Mouse (Mus musculus): ENCODE measurements around the gene Prkab1. TPM values are rescaled to one million over a fixed set of nuclear protein-coding genes. Genes with fewer than 3 reads are reported as not detected.

Prkab1 gene
- 10 to 100 TPM; 16.4 to 17.5 TPM for total RNA-seq (2021)

GRCm38 (mm10) chr5:116024327-116024739 lies at the start of gene Prkab1:
Gene Prkab1, minus strand, starts transcription at chr5:116024508.
- peak; percentile 90 for DNase-seq

GRCm38 (mm10) chr5:116069618-116070017 lies 45.3 kb upstream of the Prkab1 start:
- DNase-seq = no peak

- no peak for DNase-seq
Measured at GRCm38 (mm10) chr5:116052826-116053225, 28.5 kb upstream of the Prkab1 start.

GRCm38 (mm10) chr5:116052171-116052570 lies 27.9 kb upstream of the Prkab1 start:
- no peak for DNase-seq

- DNase-seq = no peak
Measured at GRCm38 (mm10) chr5:116049821-116050220, 25.5 kb upstream of the Prkab1 start.

- no peak for DNase-seq
Measured at GRCm38 (mm10) chr5:116048321-116048720, 24.0 kb upstream of the Prkab1 start.

GRCm38 (mm10) chr5:116046246-116046645 lies 21.9 kb upstream of the Prkab1 start:
- DNase-seq = no peak

GRCm38 (mm10) chr5:116045581-116045980 lies 21.3 kb upstream of the Prkab1 start:
- no peak for DNase-seq

GRCm38 (mm10) chr5:116042241-116042640 lies 17.9 kb upstream of the Prkab1 start:
- no peak for DNase-seq

GRCm38 (mm10) chr5:116039706-116040105 lies 15.4 kb upstream of the Prkab1 start:
- DNase-seq = no peak

GRCm38 (mm10) chr5:116037731-116038130 lies 13.4 kb upstream of the Prkab1 start:
- DNase-seq = no peak

GRCm38 (mm10) chr5:116036465-116036864 lies 12.2 kb upstream of the Prkab1 start:
- no peak for DNase-seq

- DNase-seq = peak; percentile 49 to 54
Measured at GRCm38 (mm10) chr5:116031190-116031577, 6.9 kb upstream of the Prkab1 start.

GRCm38 (mm10) chr5:116030566-116031189 lies 6.4 kb upstream of the Prkab1 start:
- no peak for DNase-seq

- no peak for DNase-seq
Measured at GRCm38 (mm10) chr5:116029071-116029470, 4.8 kb upstream of the Prkab1 start.

GRCm38 (mm10) chr5:116026561-116026960 lies 2.3 kb upstream of the Prkab1 start:
- DNase-seq = no peak

GRCm38 (mm10) chr5:116026107-116026506 lies 1.8 kb upstream of the Prkab1 start:
- no peak for DNase-seq

GRCm38 (mm10) chr5:116023821-116024284 lies 455 bp downstream of the Prkab1 start:
- DNase-seq = no peak

GRCm38 (mm10) chr5:116023251-116023661 lies 1.1 kb downstream of the Prkab1 start:
- DNase-seq = peak; percentile 34 to 54

- DNase-seq = no peak
Measured at GRCm38 (mm10) chr5:116022658-116023200, 1.6 kb downstream of the Prkab1 start.

- DNase-seq = no peak
Measured at GRCm38 (mm10) chr5:116022131-116022530, 2.2 kb downstream of the Prkab1 start.

- no peak for DNase-seq
Measured at GRCm38 (mm10) chr5:116021552-116021951, 2.8 kb downstream of the Prkab1 start.

- DNase-seq = no peak
Measured at GRCm38 (mm10) chr5:116019371-116019770, 4.9 kb downstream of the Prkab1 start.

GRCm38 (mm10) chr5:116018784-116019183 lies 5.5 kb downstream of the Prkab1 start:
- DNase-seq = no peak
